Mouse (Mus musculus) telencephalon, adult 2 months (tissue): ENCODE measurements around the gene Yjefn3.
A peak's percentile ranks its signal among the peaks of the same experiment; 100 is the strongest.
"Not testable (repeated sequence)": the region's sequence is repeated elsewhere in the genome, so short reads cannot be mapped to it uniquely, and the experiment has no call there.

Experiments
- DNase-seq: peaks from one replicate; pipeline ENCODE4 v3.0.0-alpha.2; 2011; ENCODE audit warnings: low read depth, low spot score

The Yjefn3 gene

GRCm38 (mm10) chr8:69902163-69903062, at the start of gene Yjefn3, which contains the start of the genes Tssk6 and Ndufa13:
Yjefn3 (minus strand) TSS chr8:69902712.
Tssk6 (plus strand) TSS chr8:69902184.
Ndufa13 (minus strand) TSS chr8:69902558.
- DNase-seq, result no peak

- DNase-seq, result no peak
Measured at GRCm38 (mm10) chr8:69950300-69950699, 47.8 kb upstream of the Yjefn3 start.

DNA sequence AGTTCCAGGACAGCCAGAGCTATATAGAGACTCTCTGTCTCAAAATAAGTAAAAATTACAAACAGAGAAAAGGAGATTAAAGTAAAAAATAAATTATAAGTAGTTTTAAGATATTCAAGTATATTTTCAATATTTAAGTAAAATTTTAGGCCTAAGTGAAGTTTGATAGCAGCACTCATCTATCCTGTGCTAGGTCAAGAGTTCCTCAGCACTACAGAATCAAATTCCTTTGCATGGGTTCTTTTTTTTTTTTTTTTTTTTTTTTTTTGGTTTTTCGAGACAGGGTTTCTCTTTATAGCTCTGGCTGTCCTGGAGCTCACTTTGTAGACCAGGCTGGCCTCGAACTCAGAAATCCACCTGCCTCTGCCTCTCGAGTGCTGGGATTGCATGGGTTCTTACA, 40.0 kb upstream of the Yjefn3 start:
- DNase-seq, result not testable (repeated sequence)

DNA sequence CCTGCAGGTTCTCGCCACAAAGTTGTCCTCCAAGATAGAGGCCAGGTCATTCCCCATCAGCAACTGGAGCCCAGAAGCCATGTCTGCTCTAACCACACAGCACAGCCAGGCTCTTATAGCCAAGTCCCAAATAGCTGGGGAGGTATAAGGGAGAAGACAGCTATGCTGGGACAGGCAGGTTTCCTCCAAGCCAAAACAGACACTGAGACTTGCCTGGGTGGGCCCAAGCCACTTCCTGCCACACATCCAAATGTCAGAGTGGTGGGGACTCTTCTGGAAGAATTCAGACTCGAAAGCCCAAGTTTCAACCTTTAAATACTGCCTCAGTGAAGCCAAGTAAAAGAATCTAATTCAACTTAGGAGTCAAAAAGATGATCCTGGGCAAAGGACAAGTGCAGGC, 37.9 kb upstream of the Yjefn3 start:
- no peak for DNase-seq

GRCm38 (mm10) chr8:69939633-69940032, 37.1 kb upstream of the Yjefn3 start:
- no peak for DNase-seq

- no peak for DNase-seq
Measured at GRCm38 (mm10) chr8:69938245-69938982, 35.9 kb upstream of the Yjefn3 start.

GRCm38 (mm10) chr8:69937466-69937865, 35.0 kb upstream of the Yjefn3 start:
- DNase-seq, result no peak

DNA sequence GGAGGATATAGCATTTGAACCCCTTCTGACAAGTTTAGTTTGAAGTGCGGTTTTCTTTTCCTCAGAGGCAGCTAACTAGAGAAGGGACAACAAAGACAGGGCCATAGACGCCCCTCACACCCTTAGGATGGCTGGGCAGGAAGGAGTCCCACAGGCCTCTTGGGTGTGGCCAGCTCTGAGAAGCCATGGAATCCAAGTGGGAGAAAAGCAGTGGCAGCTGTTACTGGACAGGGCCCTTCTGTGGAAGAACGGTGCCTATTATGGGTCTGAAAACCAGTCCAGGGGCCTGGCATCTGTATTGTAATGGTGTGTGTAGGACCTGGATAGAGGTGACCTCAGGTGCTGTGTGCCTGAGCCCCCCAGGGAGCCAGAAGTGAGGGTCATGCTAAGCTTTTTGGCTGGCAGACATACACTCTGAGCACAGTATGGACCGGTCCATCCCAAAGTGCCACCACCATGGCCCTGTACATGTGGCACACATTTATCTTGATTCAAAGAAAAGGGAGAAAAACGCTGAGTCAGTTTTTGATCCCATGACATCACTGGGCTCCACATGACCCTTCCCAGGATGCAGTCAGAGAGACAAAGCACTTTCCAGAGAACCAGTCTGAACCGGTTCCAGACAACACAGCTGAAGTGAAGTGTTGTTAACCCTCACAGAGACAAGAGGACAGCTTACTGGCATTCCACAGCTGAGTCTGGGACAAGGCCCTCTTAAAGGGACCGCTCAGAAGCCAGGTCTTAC, 33.7 kb upstream of the Yjefn3 start:
- peak; percentile 58 for DNase-seq

- no peak for DNase-seq
Measured at GRCm38 (mm10) chr8:69935431-69935830, 32.9 kb upstream of the Yjefn3 start.

GRCm38 (mm10) chr8:69934582-69934981, 32.1 kb upstream of the Yjefn3 start:
- no peak for DNase-seq

DNA sequence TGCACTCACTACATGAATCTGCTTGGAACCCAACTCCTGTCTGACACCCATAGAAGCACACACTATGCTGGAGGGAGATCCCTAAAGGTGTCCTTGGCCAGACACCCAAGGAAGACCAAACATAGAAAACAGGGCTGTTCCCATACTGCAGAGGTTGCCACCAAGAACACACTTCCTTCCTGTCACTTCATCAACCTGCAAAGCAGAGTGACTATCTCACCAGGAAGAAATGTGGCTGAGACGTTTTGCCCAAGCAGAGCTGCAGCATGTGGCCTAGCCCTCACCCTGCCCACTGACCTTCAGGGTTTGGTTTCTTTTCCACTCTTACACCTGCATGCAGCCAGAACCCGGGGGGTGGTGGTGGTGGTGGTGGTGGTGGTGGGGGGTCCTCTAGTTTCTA, 31.3 kb upstream of the Yjefn3 start:
- DNase-seq, result no peak

DNA sequence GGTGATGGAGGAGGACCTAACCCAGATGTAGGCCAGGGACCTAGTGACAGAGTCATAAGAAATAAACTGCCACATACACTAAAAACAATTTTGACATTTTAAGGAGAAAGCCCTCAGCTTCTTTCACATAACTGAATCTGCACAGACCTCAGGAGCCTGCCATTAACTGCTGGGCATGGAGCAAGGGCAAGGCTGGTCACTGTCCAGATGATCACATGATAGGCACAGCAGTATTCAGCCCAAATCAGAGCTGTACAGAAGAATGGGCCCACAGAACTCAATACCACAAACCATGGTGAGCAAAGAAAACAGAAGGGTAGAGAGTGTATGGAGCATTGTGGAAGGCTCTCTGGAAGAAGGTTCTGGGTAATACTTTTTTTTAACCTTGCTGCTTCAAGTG, 24.4 kb upstream of the Yjefn3 start:
- DNase-seq, result no peak

DNA sequence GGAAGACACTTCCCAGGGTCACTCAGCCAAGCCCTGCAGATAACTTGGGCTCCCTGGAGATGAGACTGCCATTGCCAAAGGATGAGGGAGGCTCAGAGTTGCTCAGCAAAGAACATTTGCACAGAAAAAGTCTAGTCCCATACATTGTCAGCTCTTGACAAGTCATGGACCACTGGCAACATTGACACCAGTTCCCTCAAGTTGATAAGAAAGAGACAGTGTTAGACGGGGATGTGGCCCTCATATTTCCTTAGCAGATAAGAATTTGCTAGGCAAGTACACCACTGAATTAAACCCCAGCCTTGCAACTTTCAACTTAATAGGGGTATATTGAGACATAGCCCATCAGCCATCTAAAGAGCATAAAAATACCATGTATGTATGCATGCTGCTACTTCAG, 21.5 kb upstream of the Yjefn3 start:
- DNase-seq, result no peak

- no peak for DNase-seq
Measured at GRCm38 (mm10) chr8:69921141-69921540, 18.6 kb upstream of the Yjefn3 start.

GRCm38 (mm10) chr8:69919876-69920662, 17.6 kb upstream of the Yjefn3 start:
- peak; percentile 33 for DNase-seq

- DNase-seq, result peak; percentile 81
Measured at GRCm38 (mm10) chr8:69919010-69919409, 16.5 kb upstream of the Yjefn3 start.

GRCm38 (mm10) chr8:69918506-69918905, 16.0 kb upstream of the Yjefn3 start:
- DNase-seq, result no peak

GRCm38 (mm10) chr8:69915748-69916147, 13.2 kb upstream of the Yjefn3 start:
- DNase-seq, result peak; percentile 50

DNA sequence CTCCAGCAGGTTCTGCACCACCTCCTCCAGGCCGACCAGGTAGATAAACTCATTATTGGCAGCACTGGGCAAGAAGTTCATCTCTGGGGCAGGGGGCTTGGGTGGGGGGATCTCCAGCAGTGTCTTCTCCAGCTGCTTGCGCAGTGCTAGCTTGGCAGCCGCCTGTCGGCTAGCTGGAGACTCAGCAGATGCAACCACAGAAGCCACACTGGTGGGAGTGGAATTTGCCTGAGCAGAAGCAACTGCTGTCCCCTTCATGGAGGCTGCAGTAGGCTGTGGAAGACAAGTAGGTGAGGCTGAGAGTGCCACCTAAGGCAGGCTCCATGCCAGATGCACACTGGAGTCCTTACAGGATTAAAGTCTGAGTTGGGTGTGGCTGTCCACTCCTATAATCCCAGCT, 12.0 kb upstream of the Yjefn3 start:
- no peak for DNase-seq

GRCm38 (mm10) chr8:69912478-69913074, 10.1 kb upstream of the Yjefn3 start:
- peak; percentile 75 for DNase-seq

- no peak for DNase-seq
Measured at GRCm38 (mm10) chr8:69911917-69912316, 9.4 kb upstream of the Yjefn3 start.
